Mouse (Mus musculus) hindbrain, embryonic 11.5 days (tissue): ENCODE measurements at regions not wholly inside any gene's neighbourhood (a gene's known extent, or its start where the extent isn't known, plus 50 kb on each side); places are given as distances from the start of the nearest gene placed in this dataset.

Experiments
- ATAC-seq: fragments of 200-750 bp; cut with Nextera tagmentation; 2 replicates; pipeline ENCODE4 v1.8.0; 2017; ENCODE audit warnings: mild to moderate bottlenecking, moderate TSS enrichment, moderate library complexity; ENCODE audit not compliant: low FRiP score
- DNase-seq: peaks from one replicate; pipeline ENCODE4 v3.0.0-alpha.2; 2015; ENCODE audit warnings: low spot score
- H3K27ac ChIP-seq: fragments of 300-500 bp; sonication (generic); 2 replicates; pipeline ENCODE4 v1.5.1; 2014; ENCODE audit warnings: mild to moderate bottlenecking, low read depth, low read length
- H3K27me3 ChIP-seq: fragments of 300-500 bp; sonication (generic); 2 replicates; pipeline ENCODE4 v1.6.1; 2014; ENCODE audit warnings: mild to moderate bottlenecking, low read length, moderate library complexity, mixed read lengths; ENCODE audit not compliant: control insufficient read depth, insufficient read depth
- H3K36me3 ChIP-seq: fragments of 300-500 bp; sonication (generic); 2 replicates; pipeline ENCODE4 v1.6.1; 2014; ENCODE audit warnings: mild to moderate bottlenecking, low read length, moderate library complexity, mixed read lengths; ENCODE audit not compliant: control insufficient read depth, insufficient read depth
- H3K4me1 ChIP-seq: fragments of 300-500 bp; sonication (generic); replicated peaks from 2 replicates; pipeline ENCODE4 v1.6.1; 2014; ENCODE audit warnings: low read length, mixed read lengths; ENCODE audit not compliant: control insufficient read depth, insufficient read depth
- H3K4me2 ChIP-seq: fragments of 300-500 bp; sonication (generic); replicated peaks from 2 replicates; pipeline ENCODE4 v1.6.1; 2014; ENCODE audit warnings: mild to moderate bottlenecking, low read depth, low read length
- H3K4me3 ChIP-seq: fragments of 300-500 bp; sonication (generic); 2 replicates; pipeline ENCODE4 v1.5.1; 2014; ENCODE audit warnings: low read depth, low read length
- H3K9ac ChIP-seq: fragments of 300-500 bp; sonication (generic); 2 replicates; pipeline ENCODE4 v1.6.1; 2014; ENCODE audit warnings: low read depth, low read length
- H3K9me3 ChIP-seq: fragments of 300-500 bp; sonication (generic); 2 replicates; pipeline ENCODE4 v1.6.1; 2016; ENCODE audit warnings: low read length; ENCODE audit not compliant: control insufficient read depth
- WGBS: fragments of 180-500 bp; shearing (Covaris S2); extraction: QIAGEN DNeasy Blood & Tissue Kit; methylation state at CpG from one replicate; pipeline ENCODE4 v1.1.7; 2014; 5-methylcytosine and 5-hydroxymethylcytosine counted together

GRCm38 (mm10) chrX:47726285-47726684 lies 166.5 kb downstream of the Smarca1 start:
- no peak for DNase-seq
- no peaks in the 10 kb centered on the region for H3K36me3 ChIP-seq
- H3K4me1 ChIP-seq = no peaks in the 10 kb centered on the region
- ATAC-seq = no peak
- H3K27me3 ChIP-seq = no peaks in the 10 kb centered on the region
- H3K27ac ChIP-seq = no peak overlapping the region
- H3K9me3 ChIP-seq = no peaks in the 10 kb centered on the region
- no peak overlapping the region for H3K9ac ChIP-seq
- 92% methylated on average over 2 of the region's 2 CpGs for WGBS
- no peak overlapping the region for H3K4me3 ChIP-seq
- no peak overlapping the region for H3K4me2 ChIP-seq

GRCm38 (mm10) chrX:47703080-47703479 lies 189.7 kb downstream of the Smarca1 start:
- Histone ChIP-seq H3K9me3 (no peaks in the 10 kb centered on the region), H3K27me3 (no peaks in the 10 kb centered on the region), H3K4me2 (no peak overlapping the region), H3K4me3 (no peak overlapping the region), H3K27ac (no peak overlapping the region), H3K36me3 (no peaks in the 10 kb centered on the region), H3K9ac (no peak overlapping the region), H3K4me1 (no peaks in the 10 kb centered on the region)
- DNase-seq = peak; percentile 1
- ATAC-seq = no peak

GRCm38 (mm10) chrX:47668778-47669177 lies 224.0 kb downstream of the Smarca1 start:
- DNase-seq (no peak), ATAC-seq (no peak)
- no peak overlapping the region for H3K4me3 ChIP-seq
- no peaks in the 10 kb centered on the region for H3K9me3 ChIP-seq
- no peaks in the 10 kb centered on the region for H3K4me1 ChIP-seq
- no peak overlapping the region for H3K27ac ChIP-seq
- H3K27me3 ChIP-seq = no peaks in the 10 kb centered on the region
- no peak overlapping the region for H3K9ac ChIP-seq
- no peak overlapping the region for H3K4me2 ChIP-seq
- H3K36me3 ChIP-seq = no peaks in the 10 kb centered on the region

- Histone ChIP-seq H3K9ac (no peak overlapping the region), H3K9me3 (no peaks in the 10 kb centered on the region), H3K36me3 (no peaks in the 10 kb centered on the region), H3K4me3 (no peak overlapping the region), H3K27me3 (no peaks in the 10 kb centered on the region), H3K4me1 (no peaks in the 10 kb centered on the region), H3K27ac (no peak overlapping the region), H3K4me2 (no peak overlapping the region)
- ATAC-seq (no peak), DNase-seq (no peak)
- 59% methylated on average over 2 of the region's 2 CpGs for WGBS
Observed at GRCm38 (mm10) chrX:47646523-47646922, 246.3 kb downstream of the Smarca1 start.

- 48% methylated on average over 2 of the region's 2 CpGs for WGBS
- DNase-seq = no peak
- Histone ChIP-seq H3K27me3 (no peaks in the 10 kb centered on the region), H3K4me1 (no peaks in the 10 kb centered on the region), H3K4me3 (no peak overlapping the region), H3K27ac (no peak overlapping the region), H3K9me3 (no peaks in the 10 kb centered on the region), H3K36me3 (no peaks in the 10 kb centered on the region), H3K9ac (no peak overlapping the region), H3K4me2 (no peak overlapping the region)
- ATAC-seq = no peak
Observed at GRCm38 (mm10) chrX:47641191-47641590, 251.6 kb downstream of the Smarca1 start.

GRCm38 (mm10) chrX:47638831-47639316 lies 253.9 kb downstream of the Smarca1 start:
- Histone ChIP-seq H3K27me3 (no peaks in the 10 kb centered on the region), H3K4me1 (no peaks in the 10 kb centered on the region), H3K4me3 (no peak overlapping the region), H3K4me2 (no peak overlapping the region), H3K27ac (no peak overlapping the region), H3K9ac (no peak overlapping the region), H3K9me3 (no peaks in the 10 kb centered on the region), H3K36me3 (no peaks in the 10 kb centered on the region)
- 100% methylated on average over 1 of the region's 1 CpGs for WGBS
- no peak for DNase-seq
- ATAC-seq = no peak

- Histone ChIP-seq H3K27ac (no peak overlapping the region), H3K4me1 (no peaks in the 10 kb centered on the region), H3K27me3 (no peaks in the 10 kb centered on the region), H3K4me2 (no peak overlapping the region), H3K4me3 (no peak overlapping the region), H3K9me3 (no peaks in the 10 kb centered on the region), H3K36me3 (no peaks in the 10 kb centered on the region), H3K9ac (no peak overlapping the region)
- DNase-seq (no peak), ATAC-seq (no peak)
- 92% methylated on average over 4 of the region's 4 CpGs for whole genome bisulfite sequencing
Observed at GRCm38 (mm10) chrX:47622881-47623613, 269.7 kb downstream of the Smarca1 start.

- H3K9ac ChIP-seq = no peak overlapping the region
- H3K27ac ChIP-seq = no peak overlapping the region
- no peaks in the 10 kb centered on the region for H3K9me3 ChIP-seq
- WGBS = 86% methylated on average over 1 of the region's 1 CpGs
- H3K27me3 ChIP-seq = no peaks in the 10 kb centered on the region
- no peaks in the 10 kb centered on the region for H3K4me1 ChIP-seq
- no peak for ATAC-seq
- no peaks in the 10 kb centered on the region for H3K36me3 ChIP-seq
- no peak overlapping the region for H3K4me3 ChIP-seq
- DNase-seq = no peak
- no peak overlapping the region for H3K4me2 ChIP-seq
Observed at GRCm38 (mm10) chrX:47612364-47612763, 280.4 kb downstream of the Smarca1 start.
